Mouse (Mus musculus) retina, adult 2 months (tissue): ENCODE results near the gene Exo5.

Experiments used
- DNase-seq: peaks from one replicate; pipeline ENCODE4 v3.0.0-alpha.2; 2012; ENCODE audit warnings: low read depth, low spot score

Gene Exo5

GRCm38 (mm10) chr4:120924554-120925299 lies at the start of gene Exo5:
Gene Exo5, minus strand, starts transcription at chr4:120925017.
- peak; percentile 58 for DNase-seq

GRCm38 (mm10) chr4:120971842-120972241 lies 47.0 kb upstream of the Exo5 start:
- no peak for DNase-seq

GRCm38 (mm10) chr4:120969382-120970146 lies 44.7 kb upstream of the Exo5 start:
- DNase-seq = no peak

DNA sequence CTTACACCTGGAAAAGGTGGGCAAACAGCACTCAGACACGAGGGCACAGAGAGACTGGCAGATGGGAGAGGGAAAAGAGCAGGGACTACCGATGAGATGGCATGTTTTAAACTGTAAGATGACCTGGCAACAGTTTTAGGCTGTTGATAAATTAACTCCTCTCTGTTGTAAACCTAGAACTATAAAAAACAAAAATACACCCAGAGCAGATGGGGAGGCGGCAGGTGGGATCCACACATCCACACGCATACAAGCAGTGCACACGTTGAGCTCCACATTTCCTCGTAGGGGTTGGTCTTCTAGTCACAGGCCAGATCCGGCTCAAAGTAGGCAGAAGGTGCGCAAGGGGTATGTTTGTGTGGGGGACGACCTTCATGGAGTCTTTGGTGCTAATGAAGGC lies 43.7 kb upstream of the Exo5 start:
- no peak for DNase-seq

DNA sequence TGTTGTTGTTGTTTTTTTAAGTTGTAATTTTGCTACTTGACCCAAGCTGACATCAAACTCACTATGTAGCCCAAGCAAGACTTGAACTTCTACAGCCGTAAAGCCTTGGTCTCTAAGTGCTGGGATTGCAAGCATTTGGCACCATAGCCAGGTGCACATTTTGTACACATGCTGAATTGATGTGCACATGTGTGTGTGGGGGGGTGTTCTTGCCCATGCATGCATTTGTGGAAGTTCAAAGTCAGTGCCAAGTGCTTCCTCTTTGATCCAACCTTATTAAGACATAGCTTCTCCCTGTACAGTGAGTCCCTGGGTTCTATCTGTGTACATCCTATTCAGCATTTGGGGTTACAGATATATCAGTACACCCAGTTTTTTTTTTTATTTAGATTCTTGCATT lies 30.8 kb upstream of the Exo5 start:
- no peak for DNase-seq

DNA sequence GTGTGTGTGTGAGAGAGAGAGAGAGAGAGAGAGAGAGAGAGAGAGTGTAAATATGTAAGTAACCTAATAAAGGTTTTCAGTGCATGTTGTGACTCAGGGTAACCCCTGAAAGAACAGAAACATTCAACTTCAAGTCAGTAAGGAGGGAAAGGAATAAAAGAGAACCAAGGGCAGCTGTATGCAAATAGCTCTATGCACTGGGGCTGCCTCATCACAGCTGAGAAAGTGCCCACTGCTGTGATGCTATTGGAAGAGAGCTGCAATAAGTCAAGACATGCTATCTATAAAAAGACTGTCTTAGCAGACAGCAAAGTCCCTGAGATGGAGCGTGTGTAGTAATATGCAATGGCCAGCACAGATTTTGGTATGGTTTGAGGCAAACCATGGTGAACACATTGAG lies 28.9 kb upstream of the Exo5 start:
- DNase-seq = no peak

DNA sequence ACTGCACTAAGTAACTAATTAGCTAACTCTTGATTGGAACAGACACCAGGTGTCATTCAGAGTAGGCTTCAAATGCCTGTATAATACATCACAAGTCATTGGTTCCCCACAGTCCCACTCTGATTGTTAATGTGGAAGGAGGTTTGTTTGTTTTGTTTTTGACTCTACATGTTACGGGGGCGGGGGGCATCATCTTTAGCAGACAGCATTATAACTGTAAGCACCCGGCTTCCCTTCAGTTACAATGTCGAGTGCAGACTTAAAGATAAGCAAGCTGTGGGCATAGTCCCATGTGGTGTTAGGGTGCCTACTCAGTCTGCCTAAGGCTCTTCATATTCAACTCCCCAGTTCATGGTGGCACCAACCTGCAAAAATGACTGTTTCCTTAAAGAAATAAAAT lies 28.2 kb upstream of the Exo5 start:
- no peak for DNase-seq

GRCm38 (mm10) chr4:120952163-120952562 lies 27.3 kb upstream of the Exo5 start:
- DNase-seq = no peak

DNA sequence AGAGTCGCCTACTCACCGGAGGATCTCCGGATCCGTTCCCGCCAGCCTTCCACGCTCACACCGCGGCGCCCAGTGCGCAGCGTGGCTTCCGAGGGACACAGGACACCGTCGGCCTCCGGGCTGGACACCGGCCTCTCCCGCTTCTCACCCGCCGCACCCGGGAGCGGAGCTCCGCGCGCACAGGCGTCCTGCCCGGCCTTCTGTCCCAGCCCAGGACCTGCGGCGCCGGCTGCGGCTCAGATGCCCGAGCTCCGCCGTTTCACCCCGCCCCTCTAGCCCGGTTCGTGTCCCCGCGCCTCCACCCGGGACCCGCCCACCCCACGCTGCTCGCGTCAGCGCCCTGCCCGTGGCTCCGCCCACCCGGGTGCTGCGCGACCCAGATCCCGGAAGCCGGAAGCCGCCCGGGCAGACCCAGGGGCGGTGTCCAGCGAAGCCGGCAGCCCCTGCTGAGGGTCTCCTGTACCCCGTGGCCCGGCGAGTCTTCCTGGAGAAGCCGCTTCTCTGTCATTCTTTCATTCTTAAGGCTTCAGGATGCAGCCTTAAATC lies 26.7 kb upstream of the Exo5 start, which contains the start of gene Zfp69:
Zfp69 (minus strand) TSS at position 272 of the 546 bp plus-strand sequence.
- DNase-seq = peak; percentile 74

DNA sequence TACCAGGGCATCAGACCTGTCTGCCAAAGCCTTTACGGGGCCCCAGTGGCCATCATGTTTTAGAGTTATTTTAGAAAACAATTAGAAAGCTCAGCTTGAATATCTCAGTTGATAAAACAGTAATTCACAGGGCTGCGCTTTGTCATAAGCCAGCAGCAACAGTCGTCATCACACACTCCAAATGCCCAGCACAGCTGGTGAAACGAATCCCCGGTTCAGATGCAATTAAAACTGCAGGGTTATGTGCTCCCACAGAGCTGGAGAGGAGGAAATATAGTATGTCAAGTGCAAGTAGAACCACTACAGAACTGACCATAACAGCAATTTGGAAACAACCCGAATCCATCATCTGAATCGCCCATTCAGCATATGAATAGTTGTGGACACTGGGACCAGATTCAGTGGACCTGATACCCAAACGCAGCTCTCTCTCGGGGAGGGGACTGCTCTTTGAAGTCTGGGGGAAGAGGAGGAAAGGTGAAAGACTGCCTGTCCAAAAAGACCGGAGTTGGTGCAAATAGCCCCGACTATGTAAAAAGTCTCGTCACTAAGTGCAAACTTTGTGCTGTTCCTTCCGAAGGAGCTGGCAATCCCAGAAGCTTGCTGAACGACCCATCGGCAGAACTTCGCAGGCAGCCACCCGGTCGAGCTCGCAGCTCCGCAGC lies 26.1 kb upstream of the Exo5 start:
- no peak for DNase-seq

DNA sequence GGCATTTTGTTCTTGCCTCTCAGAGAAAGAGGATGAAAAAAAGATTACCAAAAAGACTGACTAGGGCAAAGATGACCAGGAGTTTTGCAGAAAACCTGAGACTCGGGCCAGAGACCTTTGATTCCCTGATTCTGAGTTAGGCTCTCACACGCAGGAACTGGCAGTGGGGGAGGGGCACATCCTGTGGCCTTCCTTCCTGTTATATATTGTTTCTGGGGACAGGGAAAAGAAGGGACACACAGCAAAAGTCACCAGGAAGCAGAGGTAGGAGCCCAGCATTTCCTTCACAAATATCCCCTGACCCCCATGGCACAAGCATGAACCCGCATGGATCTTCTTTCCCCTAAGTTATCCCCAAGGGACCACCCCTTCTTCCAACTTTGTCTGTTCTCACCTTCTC lies 24.1 kb upstream of the Exo5 start:
- no peak for DNase-seq

DNA sequence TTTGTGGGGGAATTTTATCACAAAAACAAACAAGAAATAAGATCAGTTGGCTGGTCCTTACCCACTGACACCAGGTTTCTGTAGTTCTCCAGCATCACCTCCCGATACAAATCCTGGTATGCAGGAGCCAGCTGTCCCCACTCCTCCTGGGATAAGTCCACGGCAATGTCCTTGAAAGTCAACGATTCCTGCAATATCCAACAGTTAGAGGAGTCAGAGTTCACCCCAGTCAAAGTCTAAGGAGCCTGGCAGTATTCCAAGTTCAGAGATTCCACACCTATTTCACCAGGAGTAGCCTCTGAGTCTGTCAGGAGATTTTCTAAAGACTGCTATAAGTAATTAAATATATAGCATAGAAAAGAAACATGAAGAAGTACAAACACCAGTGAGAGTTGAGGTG lies 10.2 kb upstream of the Exo5 start:
- no peak for DNase-seq

GRCm38 (mm10) chr4:120930736-120931135 lies 5.9 kb upstream of the Exo5 start:
- no peak for DNase-seq

GRCm38 (mm10) chr4:120928686-120929085 lies 3.9 kb upstream of the Exo5 start:
- no peak for DNase-seq

- no peak for DNase-seq
Measured at GRCm38 (mm10) chr4:120925386-120925785, 569 bp upstream of the Exo5 start.

- no peak for DNase-seq
Measured at GRCm38 (mm10) chr4:120921461-120921860, 3.4 kb downstream of the Exo5 start.

DNA sequence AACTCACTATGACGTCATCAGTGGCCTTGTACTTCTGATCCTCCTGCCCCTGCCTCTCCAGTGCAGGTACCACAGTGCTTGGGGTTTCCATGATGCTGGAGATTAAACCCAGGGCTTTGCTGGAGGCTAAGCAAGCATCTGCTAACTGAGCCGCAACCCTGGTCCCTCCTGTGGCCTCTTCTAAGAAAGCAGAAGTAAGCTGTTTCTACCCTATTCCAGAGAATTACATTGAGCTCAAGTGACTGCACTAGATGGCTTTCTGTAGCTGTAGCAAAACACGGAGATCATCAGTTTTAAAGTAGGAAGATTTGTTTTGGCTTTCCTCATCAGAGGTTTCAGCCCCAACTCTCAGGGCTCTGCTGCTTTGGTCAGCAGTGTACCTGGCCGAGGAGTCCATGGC lies 10.3 kb downstream of the Exo5 start:
- DNase-seq = no peak

- DNase-seq = no peak
Measured at GRCm38 (mm10) chr4:120913861-120914260, 11.0 kb downstream of the Exo5 start.

DNA sequence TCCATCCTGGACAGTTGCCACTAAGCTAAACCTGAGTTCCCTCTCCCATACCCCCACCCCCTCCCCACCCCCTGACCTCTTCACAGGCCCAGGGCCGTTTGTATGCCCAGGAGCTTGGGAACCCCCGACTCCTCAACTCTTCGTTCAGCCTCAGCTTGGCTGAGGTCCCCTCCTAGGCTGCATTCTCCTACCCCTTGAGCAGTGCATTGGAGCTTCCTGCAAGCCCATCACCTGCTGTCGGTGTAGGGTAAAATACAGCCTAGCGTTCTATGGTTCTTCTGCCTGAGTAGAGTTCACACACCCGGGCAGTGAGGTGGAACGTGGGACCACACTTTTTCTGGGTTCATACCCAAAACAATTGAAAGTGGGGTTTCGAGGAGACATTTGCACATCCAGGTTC lies 11.4 kb downstream of the Exo5 start:
- DNase-seq = no peak

DNA sequence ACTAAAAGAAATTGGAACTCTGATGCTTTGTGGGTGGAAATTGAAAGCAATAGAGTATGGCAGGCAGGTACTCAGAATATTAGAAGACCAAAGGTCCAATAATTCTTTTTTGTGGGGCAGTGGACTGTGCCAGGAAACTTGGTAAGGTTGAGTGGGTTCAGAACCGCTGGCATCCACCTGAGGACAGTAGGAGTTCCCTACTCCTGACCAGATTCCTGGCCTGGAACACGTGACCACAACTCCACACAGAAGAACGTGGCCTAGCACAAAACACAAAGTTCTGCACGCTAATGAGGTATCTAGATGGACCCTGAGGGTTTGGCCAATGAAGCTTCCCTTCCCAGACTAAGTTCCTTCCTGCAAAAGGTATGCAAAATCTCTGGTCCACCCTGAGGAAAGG lies 12.0 kb downstream of the Exo5 start:
- no peak for DNase-seq

DNA sequence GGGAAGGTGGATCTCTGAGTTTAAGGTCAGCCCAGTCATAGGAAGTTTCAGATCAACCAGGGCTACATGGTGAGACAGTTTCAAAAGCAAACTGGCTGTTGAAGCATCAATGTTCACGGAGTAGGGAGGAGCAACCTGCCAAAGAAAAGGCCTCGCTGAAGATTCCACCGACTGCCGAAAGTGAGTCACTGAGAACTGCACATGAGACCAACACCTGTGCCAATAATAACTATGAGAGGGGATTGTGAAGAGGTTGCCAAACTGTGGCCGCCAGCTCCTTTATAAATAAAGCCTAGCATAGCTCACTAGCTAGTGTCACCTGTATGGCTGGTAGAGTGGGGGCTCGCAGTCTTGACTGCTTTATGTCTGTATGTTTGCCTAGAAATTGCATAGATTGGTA lies 13.7 kb downstream of the Exo5 start:
- no peak for DNase-seq

DNA sequence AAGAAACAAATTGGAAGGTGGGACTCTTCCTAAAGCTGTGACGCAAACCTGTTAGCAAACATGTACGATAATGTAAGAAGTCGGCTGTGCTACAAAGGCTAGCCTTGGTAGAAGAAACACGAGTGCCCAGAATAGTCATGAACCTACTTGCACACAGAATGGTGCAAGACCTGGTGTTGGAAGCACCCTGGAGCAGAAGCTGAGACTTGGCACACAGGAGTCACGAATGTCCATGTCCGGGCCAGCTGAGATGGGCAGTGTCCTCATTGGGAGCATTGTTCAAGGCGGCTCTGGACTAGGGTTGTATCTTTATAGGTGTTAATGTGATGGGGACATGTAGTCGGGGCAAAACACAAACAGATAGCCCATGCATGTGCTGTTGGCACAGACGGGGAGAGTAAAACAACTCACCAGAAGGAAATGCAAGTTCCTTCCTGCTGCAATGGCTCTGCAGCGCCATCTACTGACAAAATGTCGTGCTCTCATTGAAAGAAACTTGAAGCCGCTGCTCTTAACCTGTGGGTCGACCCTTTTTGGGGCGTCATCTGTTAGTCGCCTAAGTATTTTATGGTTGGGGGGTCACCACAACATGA lies 15.2 kb downstream of the Exo5 start:
- peak; percentile 51 for DNase-seq
